Mouse (Mus musculus) layer of hippocampus, postnatal 36 days (tissue): ENCODE measurements at regions not wholly inside any gene's neighbourhood (a gene's known extent, or its start where the extent isn't known, plus 50 kb on each side); places are given as distances from the start of the nearest gene placed in this dataset.
A peak's percentile ranks its signal among the peaks of the same experiment; 100 is the strongest.

Experiments
- DNase-seq, 2 experiments: peaks; one replicate each; pipeline ENCODE4 v3.0.0; 2022

DNA sequence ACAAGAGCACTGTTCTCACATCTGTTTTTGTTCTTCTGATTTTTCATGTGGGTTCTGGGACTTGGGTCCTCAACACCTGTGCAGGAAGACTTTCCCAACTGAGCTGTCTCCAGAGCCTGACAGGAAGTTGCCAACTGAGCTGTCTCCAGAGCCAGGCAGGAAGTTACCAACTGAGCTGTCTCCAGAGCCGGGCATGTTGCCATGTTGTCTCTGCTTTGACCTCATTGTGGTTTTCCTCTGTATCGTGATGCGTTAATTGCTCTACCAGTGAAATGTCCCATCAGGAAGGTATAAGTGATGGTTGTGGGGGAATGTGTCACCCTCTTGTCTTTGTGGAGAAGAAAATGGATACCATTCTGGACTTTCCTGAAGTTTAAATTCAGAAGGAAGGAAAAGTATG is 54.4 kb upstream of the Olfm4 start:
- no peak for DNase-seq

DNA sequence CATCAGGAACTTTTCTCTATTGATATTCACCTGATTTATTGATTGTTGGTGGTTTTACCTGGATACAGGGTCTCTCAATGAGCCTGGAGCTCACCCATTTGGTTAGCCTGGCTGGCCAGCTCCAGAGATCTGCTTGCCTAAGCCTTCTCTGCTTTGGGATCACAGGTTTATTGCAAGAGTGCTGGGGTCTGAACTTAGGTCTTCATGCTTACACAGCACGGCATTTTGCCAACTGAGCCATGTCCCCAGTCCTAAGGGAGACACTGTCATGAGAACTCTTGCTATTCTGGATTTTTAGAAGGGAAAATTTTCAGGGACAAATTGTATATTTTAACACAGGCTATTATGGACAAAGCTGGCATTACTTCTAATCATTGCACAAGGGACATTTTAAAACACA is 56.7 kb upstream of the Olfm4 start:
- no peak for DNase-seq

DNA sequence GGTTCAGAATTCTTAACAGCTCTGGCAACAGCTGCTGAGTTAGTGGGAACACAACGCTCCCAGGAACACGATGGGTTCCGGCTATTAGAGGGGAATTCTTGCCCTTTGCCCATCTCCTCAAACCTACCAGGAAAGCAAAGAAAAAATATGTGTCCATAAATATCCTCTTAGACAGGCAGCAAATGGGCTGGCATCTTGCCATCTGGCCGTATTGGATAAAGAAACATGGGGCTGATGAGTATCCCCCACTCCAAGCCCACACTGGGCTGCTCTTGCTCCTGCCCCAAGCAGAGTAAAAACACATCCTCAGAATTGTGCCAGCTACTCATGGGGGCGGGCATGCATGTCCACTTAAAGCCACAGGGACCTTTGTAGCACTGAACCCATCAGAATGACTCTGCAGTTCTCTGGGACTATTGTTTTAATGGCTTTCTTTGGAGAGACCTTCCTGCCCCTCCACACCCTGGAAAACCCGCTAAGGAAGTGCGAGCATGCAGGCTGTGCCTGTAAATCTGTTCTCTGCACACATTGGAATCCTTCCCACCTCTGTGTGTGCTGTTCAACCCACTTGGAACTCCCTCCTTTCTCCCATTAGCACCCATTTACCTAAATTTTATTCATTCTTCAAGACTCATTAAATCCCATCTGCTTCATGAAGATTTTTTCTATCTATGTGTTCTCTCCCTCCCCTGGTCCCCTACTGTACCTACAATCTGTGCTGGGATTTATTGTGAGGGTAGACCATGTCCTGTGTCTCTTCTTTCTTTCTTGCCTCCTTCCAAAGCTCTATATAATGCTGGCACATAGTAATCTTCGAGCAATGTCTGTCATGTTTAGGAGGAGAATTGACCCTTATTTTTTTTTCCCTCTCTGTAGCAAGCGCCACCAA is 66.7 kb upstream of the Olfm4 start:
- peak in 1 of 2 experiments; percentile 24 for DNase-seq

DNA sequence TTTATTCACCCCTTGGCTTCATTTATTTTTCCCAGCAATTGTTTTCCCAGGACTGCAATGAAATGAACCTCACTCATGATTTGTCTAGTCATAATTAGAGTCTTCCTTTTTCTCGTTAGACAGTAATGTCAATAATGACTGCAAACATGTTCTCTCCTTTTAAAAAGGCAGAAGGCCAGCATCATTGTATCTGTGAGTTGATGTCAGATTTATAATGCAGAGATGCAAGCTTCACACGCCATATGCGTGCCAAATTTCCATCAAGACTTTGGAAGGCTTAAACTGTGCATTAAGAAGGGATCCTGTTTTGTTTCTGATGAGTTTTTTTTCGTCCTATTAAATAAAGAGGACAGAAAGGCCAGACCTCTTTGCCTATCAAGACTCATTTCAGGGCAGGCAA is 68.9 kb upstream of the Olfm4 start:
- DNase-seq: no peak

DNA sequence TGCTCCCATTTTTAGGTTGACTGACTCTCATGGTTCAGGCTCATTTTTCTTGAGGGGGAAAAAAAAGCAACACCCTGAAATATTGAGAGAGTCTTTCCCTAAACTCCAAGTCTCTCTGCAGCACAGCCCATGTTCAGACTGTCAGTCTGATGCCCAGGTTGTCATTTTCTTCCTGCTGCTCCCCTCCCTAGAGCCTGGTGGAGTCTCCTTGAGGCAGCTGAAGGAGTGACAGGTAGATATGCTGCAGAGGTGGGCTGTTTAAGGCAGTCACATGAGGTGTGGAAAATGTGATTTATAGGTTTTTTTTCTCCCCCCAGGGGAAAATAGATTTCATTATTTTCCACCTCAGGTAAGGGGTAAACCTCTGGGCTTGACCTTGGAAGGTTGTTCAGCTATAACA is 70.6 kb upstream of the Olfm4 start:
- DNase-seq: no peak

DNA sequence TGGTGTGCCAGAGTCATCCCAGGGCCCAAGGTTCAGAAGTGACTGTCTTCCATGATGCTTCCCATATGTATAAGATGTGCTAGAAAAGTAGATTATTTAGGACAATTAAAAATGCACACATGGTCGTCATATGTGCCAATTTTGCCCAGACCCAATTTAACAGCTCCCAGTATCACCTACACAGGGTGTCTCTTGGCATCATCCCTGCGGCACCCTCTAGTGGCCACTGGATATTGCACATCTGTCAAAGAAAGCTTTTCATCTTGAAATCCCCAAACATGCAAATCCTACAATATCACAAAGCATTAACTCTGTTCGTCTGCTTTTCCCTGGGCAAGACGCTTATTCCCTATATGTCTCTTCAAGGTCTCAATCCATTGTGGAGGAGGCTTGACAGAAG is 71.3 kb upstream of the Olfm4 start:
- DNase-seq: peak in 1 of 2 experiments; percentile 46

DNA sequence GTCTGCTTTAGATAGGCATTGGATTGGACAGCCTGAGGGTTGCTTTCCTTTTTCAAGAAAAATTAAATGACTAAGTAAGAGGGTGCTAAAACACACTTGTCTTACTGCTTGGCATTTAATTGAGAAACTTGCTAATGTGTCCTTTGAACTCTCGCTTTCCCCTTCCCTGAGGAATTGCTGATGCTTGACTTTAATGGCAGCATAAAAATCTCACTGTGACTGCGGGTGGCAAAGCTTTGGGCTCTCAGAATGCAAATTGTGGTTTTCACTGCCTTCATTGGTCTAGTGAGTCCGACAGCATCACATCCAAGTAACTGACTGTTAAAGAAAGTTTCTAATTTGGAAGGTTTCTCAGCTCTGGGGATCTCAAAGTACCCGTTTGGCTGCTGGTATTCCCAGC is 76.1 kb upstream of the Olfm4 start:
- no peak for DNase-seq

DNA sequence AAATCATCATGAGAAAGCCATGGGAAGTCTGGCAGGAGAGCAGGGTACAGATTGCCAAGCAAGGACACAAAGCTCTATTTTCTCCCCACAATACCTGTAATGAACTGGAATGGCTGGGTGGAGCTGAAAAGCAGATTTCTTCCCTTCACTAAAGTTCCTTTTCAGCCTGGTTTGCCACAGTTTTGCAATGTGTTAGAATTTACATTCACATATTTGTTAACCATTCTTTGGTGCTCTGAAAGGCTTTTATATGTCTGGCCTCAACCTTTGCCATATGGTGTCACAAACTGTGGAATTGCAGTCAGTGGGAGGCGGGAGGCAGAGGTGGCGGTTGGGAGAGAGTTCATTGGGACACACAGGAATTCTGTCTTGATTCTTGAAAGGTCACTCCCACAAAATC is 78.3 kb upstream of the Olfm4 start:
- DNase-seq: no peak

DNA sequence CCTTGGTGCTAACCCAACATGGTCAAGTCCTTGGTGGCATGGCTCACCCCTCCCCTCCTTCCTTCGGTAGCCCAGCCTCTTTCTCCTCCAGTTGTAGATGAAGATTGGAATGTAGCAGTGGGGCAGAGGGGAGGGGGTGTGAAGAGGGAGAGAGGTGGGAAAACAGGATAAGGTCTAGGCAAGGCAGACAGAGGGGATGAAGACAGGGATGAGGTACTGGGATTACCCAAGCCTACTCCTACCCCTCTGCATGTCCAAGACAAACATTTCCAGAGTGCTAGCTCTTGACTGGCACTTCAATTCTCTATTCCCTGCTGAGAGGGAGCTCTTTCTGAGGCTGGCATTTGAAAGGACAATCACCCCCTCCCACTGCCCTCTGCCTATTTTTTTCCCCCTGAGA is 81.5 kb upstream of the Olfm4 start:
- DNase-seq: no peak

DNA sequence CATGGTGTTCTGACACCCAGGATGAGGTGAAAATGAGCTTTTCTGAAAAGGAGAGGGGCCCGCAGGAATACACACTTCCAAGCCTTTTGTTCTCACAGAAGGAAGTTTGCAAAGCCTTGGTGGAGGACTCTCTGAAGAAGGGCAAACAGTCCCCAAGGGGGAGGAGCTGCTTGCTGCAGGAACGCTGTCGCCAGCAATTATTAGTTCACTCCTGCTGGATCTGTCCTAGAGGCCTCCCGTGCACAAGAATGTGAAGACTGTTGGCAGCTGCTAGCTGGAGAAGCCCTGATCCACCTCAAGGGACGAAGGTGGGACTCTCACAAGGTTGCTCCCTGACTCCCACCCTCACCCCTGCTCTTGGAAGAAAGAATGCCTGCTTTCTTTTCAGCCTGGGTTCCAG is 85.6 kb upstream of the Olfm4 start:
- DNase-seq: no peak

DNA sequence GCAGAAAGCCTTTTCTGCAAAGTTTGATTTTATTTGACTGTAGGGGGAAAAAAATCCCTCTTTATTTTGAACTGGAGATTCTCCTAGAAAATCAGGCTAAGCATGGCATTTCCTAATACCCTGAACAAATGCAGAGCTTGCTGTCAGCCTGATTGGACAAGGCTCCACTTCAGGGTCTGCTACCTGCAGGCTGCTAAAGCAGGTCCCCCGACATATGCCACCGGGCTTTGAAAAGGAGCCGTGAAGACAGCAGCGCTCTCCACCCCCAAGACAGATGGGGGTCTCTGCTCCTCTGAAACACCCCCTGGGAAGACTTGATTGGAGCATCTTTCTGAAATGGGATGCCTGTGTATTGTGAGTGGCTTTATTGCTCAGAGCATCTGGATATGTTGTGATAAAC is 90.6 kb upstream of the Olfm4 start:
- no peak for DNase-seq

DNA sequence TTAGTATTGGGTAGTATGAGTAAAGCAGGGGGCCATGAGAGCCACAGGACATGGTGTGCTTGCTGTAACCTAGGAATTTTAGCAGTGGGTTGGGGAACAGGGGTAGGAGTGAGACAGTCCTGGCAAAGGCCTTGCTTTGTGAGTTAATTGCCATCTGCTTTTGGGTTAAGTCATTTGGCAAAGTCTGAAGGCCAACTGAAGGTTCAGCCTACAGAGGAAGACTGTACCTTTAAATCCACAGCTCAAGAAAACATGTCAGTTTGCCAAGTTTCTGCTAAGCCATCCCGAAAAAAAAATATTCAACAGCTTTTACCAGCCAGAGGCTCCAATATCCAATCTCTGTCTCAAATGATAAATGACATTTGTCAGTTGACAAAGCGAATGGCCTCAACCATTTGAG is 93.2 kb upstream of the Olfm4 start:
- no peak for DNase-seq

DNA sequence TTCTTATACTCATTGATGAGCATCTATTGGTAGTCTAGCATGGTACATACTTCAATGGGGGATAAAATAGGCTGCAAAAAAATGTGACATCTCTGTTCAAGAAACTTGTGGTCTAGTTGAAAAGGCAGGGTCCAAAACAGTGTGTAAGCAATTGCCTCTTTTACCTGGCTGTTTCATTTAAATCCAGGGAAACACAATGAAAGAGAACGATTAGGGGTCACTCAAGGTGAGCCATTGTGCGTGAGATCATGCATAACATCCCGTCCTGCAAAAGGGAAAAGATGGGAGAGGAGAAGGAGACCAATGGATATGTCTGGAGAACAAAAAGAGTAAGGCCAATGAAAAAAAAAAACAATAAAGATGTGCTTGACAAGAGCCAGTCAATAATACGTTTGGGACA is 93.6 kb upstream of the Olfm4 start:
- DNase-seq: no peak

DNA sequence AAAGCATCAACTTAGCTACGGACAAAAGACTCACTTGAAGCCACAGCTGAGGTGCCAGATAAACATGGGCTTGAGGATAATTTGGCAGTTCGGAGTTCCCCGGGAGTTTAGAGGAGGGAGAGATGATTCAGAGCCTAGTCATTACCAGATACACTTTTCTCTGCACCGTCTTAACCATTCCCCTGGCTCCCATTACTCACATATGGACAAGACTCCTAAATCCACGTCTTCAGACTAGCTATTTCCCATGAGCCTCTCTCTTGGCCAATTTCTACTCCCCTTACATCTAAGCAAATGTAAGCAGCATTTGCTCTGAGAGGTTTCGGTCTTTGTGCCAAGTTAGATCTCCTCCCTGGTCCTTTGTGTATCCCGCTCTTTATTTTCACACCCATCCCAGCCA is 100.4 kb upstream of the Olfm4 start:
- DNase-seq: no peak

DNA sequence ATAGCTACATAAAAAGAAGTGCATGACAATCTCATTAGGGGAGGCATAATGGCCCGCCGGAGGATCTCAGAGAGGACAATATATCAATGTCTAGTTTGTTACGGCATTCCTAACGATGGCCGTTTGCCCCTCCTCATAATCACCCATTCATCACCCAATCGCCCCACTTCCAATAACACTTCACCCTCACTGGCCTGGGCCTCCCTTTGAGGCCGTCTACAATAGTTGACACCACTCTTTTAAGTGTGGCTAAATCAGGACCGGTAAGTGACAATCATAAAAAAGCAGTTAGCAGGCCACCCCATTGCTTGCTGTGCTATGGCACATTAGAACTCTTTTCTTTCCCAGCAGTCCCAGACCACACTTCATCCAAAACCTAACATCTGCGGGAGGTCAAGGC is 102.2 kb upstream of the Olfm4 start:
- no peak for DNase-seq

DNA sequence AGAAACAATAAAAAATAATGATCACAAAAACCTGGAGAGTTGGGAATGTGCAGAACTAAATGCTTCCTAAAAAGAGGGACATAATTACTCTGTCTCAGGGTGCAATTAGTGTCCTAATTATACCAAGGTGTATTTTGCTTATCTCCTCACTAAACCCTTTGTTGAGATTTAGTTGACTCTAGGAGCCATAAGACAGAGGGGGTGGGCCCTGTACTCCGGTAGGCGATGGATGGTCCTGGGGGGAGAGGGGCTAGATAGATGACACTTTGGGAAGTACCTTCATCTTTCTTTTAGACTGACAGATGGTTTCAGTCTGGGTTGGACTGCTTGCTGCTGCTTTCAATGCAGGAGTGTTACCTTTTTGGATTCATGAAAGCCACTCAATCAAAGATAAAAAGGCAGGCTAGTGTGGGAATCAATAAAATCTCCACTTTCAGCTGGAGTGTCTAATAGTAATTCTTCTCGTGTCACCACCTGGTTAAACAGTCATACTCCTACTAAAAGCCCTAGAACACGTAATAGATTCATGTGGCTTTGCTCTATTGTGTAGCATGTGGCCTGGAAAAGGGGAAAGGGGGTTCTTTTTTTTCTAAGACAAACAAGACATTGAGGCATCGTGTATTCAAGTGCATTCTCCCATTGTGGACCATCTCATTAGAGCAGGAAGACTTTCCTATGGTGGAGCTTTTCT is 103.7 kb upstream of the Olfm4 start:
- DNase-seq: no peak

DNA sequence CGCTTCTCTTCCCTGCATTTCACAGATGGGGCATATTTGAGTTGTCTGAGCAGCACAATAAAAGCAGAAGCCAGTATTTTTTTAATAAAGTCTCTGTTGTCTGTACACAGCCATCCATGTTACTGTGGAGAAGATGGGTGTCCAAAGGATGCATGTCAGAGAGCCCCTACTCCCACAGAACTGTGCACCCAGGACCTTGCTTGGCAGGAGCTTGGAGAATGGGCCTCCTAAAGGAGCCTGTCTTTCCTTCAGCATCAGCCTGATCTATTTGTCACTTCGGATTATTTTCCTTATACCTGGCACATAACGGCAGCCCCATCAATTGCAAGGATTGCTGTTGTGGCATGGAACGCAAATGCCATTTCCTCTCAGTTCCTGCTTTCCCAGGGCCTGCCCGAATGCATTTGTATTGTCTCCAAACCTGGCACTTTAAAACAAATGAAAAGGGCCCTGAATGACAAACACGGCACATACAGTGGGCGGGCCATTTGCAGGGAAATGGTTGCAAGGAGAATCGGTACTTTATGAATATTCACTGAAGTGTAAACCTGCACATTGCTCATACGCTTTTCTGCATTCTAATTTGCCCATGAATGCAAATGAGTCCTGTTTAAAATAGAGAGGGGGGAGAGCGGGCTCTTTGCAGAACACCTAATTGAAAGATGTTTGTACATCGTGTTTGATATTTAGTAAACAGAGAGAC is 104.4 kb upstream of the Olfm4 start:
- DNase-seq: no peak

DNA sequence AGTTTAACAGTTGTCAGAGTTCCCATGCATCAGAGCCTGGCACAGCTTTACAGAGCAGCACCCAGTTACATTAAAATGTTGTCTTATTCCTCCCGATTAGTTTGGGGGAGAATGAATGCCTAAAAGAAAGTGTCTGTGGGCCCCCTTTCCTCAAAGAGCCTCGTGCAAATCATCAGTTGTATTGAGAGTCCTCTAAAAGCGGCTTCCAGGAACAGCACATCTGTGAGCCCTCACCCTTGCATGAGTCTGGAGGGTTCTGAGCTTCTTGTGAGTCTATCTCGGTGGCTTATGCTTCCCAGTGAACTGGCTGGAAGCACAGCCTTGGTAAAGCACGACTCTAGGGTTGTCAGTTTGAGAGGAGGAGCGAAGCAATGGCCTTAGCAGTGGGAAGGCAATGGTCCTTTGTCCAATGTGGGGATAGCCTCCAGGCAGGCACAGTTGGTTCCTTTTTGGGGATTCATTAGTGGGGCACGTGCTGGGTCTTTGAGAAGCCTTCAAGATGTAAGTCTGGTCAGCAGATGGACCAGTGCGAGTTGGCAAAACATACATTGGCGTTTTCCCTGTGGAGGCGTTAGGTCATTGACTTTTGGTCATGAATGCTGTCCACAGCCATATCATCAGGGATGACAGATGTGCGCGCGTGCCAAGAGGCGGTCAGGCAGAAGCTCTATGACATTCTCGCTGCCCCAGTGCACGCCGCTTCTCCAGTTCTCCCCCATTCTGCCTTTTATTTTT is 105.4 kb upstream of the Olfm4 start:
- DNase-seq: no peak

DNA sequence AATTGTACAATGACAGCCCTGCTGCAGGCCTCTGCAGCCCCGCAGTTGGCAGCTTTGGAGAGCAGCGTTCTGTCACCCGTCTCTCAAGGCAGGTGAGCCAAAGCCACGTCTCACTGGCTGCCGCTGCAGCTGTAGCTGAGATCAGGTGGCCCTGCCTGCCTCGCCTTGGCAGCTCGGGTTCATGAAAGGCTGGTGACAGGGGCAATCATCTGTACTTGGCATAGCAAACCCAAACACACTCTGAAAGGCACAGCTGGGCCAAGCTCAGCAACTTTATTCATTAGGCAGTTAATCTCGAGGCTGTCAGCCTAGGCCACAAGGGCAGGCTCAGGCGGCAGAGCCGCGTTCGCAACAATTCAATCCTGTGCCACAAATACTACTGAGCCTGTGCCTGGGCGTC is 102.0 kb upstream of the Pcdh8 start:
- no peak for DNase-seq

DNA sequence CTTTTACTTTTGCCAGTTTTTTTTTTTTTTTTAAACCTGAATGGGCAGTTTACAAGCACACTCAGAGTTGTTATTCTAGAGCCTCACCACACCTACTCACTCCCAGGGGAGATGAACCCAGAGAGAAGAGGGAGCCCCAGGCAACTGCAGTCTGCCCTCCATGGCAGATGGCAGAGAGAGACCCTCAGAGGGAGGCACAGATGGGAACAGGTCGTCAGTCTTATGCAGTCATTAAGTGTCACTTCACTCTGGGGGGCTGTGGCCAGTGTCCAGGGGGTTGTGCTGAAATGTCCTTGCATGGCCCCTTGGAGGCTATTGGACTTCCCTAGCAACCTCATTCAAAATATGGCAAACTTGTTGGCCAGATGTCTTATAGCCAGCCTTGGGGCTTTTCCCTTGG is 101.3 kb upstream of the Pcdh8 start:
- DNase-seq: no peak

DNA sequence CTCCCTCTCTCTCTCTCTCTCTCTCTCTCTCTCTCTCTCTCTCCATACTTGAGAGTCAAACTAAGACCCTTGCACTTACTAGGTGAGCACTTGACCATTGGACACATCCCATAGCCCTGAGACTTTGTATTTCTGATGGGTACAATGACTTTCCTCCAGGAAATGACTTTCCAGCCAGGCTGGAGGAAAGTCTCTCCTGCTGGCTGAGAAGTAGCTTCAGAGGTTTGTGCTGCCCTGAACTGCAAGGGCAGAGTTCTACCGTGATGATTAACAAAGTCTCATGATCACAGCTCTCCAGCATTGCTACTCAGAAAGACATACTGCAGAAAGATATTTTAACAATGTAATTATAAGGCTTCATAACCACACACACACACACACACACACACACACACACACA is 98.2 kb upstream of the Pcdh8 start:
- no peak for DNase-seq

DNA sequence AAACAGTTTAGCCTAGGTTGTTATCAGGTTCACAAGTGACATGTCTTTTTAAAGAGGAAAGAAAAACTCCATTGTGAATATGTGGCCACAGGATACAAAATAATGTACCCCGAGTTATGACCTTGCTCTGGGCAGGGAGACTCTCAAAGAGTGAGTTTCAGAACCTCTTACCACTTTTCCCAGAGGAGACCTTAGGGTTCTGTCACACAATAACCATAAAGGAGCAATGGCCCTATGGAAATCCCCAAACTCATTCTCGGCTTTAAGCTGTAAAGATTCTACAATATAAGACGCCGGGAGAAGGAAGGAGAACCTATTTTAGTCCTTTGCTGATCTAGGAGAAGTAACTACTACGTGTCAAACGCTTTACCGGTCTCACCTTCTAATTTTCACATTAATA is 85.1 kb upstream of the Pcdh8 start:
- DNase-seq: no peak

DNA sequence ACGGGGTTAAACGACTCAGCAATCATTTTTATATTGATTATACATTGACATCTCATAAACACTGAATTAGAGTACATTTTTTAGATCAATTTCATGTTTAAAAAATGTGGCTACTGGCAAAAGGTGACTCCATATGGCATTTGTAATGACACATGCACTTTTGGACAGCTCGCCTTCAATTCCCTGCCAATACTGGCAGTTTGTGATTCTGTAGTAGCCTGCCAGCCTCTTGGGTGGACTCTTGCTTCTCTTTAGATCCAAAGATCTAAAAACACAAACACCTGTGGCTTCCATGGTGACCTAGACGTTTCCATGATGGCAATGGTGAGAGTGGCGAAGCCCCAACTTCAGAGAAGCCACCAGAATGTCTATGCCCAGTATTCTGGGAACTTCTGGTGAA is 83.1 kb upstream of the Pcdh8 start:
- DNase-seq: no peak
